Mouse (Mus musculus): Measurements from ENCODE around the gene Lgals2. TPM values are rescaled to one million over a fixed set of nuclear protein-coding genes. Genes with fewer than 3 reads are reported as not detected.

Lgals2 gene
- polyA plus RNA-seq, 1 experiment from 2014 or later = 9.5 TPM

- H3K4me3 ChIP-seq = no peak overlapping the region
- H3K4me2 ChIP-seq = no peak overlapping the region
- H3K9ac ChIP-seq = no peak overlapping the region
- no peaks in the 10 kb centered on the region for H3K9me3 ChIP-seq (replicated peaks)
- WGBS (ENCODE audit: insufficient replicate concordance) = 73% methylated on average over 1 of the region's 1 CpGs
- no peak for ATAC-seq
- H3K27me3 ChIP-seq (replicated peaks) = peaks cover 33% of the 10 kb centered on the region
- peaks cover 47% of the 10 kb centered on the region for H3K4me1 ChIP-seq
- no peak overlapping the region for H3K27ac ChIP-seq
- H3K36me3 ChIP-seq = no peaks in the 10 kb centered on the region
Measured at GRCm38 (mm10) chr15:78829636-78830035, 25.7 kb downstream of the Lgals2 start.

- WGBS (ENCODE audit: insufficient replicate concordance) = 30% methylated on average over 5 of the region's 5 CpGs
- H3K4me3 ChIP-seq = no peak overlapping the region
- no peak overlapping the region for H3K9ac ChIP-seq
- H3K9me3 ChIP-seq (replicated peaks) = no peaks in the 10 kb centered on the region
- no peak overlapping the region for H3K4me2 ChIP-seq
- no peak for ATAC-seq
- no peak overlapping the region for H3K27ac ChIP-seq
- peaks cover 34% of the 10 kb centered on the region; the same call in 1 of the 2 replicates for H3K4me1 ChIP-seq
- peaks cover 33% of the 10 kb centered on the region for H3K27me3 ChIP-seq (replicated peaks)
- H3K36me3 ChIP-seq = no peaks in the 10 kb centered on the region
Measured at GRCm38 (mm10) chr15:78828315-78828714, 27.0 kb downstream of the Lgals2 start.

- no peak overlapping the region for H3K9ac ChIP-seq
- no peaks in the 10 kb centered on the region for H3K36me3 ChIP-seq
- no peak overlapping the region for H3K27ac ChIP-seq
- peaks cover 28% of the 10 kb centered on the region for H3K27me3 ChIP-seq (replicated peaks)
- ATAC-seq = peak; percentile 48
- no peak overlapping the region for H3K4me3 ChIP-seq
- 19% methylated on average over 28 of the region's 28 CpGs for WGBS (ENCODE audit: insufficient replicate concordance)
- peaks cover 17% of the 10 kb centered on the region; the same call in 1 of the 2 replicates for H3K4me1 ChIP-seq
- H3K4me2 ChIP-seq = no peak overlapping the region
- H3K9me3 ChIP-seq (replicated peaks) = no peaks in the 10 kb centered on the region
Measured at GRCm38 (mm10) chr15:78826213-78827204, 28.8 kb downstream of the Lgals2 start.

- H3K36me3 ChIP-seq = no peaks in the 10 kb centered on the region
- H3K9ac ChIP-seq = no peak overlapping the region
- H3K9me3 ChIP-seq (replicated peaks) = no peaks in the 10 kb centered on the region
- peaks cover 11% of the 10 kb centered on the region for H3K4me1 ChIP-seq
- no peak overlapping the region for H3K4me3 ChIP-seq
- ATAC-seq = no peak
- H3K27me3 ChIP-seq (replicated peaks) = peaks cover 9% of the 10 kb centered on the region; the same call in 1 of the 2 replicates
- no peak overlapping the region; the same call in 1 of the 2 replicates for H3K27ac ChIP-seq
- WGBS (ENCODE audit: insufficient replicate concordance) = 31% methylated on average over 6 of the region's 6 CpGs
- no peak overlapping the region for H3K4me2 ChIP-seq
Measured at GRCm38 (mm10) chr15:78816074-78816391, 39.3 kb downstream of the Lgals2 start.

- ATAC-seq = no peak
- peaks cover 11% of the 10 kb centered on the region for H3K4me1 ChIP-seq
- H3K27me3 ChIP-seq (replicated peaks) = peaks cover 4% of the 10 kb centered on the region; the same call in 1 of the 2 replicates
- no peaks in the 10 kb centered on the region for H3K36me3 ChIP-seq
- WGBS (ENCODE audit: insufficient replicate concordance) = 25% methylated on average over 11 of the region's 11 CpGs
- H3K9ac ChIP-seq = no peak overlapping the region
- H3K4me3 ChIP-seq = no peak overlapping the region
- no peaks in the 10 kb centered on the region for H3K9me3 ChIP-seq (replicated peaks)
- H3K4me2 ChIP-seq = peak overlapping the region; percentile 29; the same call in 1 of the 2 replicates
- peak overlapping the region; percentile 6; the same call in 1 of the 2 replicates for H3K27ac ChIP-seq
Measured at GRCm38 (mm10) chr15:78815314-78816073, 39.8 kb downstream of the Lgals2 start.

GRCm38 (mm10) chr15:78813603-78814002 is 41.7 kb downstream of the Lgals2 start:
- no peak overlapping the region for H3K27ac ChIP-seq
- H3K27me3 ChIP-seq (replicated peaks) = peaks cover 7% of the 10 kb centered on the region; the same call in 1 of the 2 replicates
- peaks cover 11% of the 10 kb centered on the region for H3K4me1 ChIP-seq
- no peak overlapping the region for H3K4me3 ChIP-seq
- no peak overlapping the region for H3K9ac ChIP-seq
- ATAC-seq = no peak
- 71% methylated on average over 4 of the region's 4 CpGs for WGBS (ENCODE audit: insufficient replicate concordance)
- no peak overlapping the region for H3K4me2 ChIP-seq
- no peaks in the 10 kb centered on the region for H3K9me3 ChIP-seq (replicated peaks)
- no peaks in the 10 kb centered on the region for H3K36me3 ChIP-seq

GRCm38 (mm10) chr15:78810146-78810545 is 45.2 kb downstream of the Lgals2 start:
- Histone ChIP-seq H3K4me1 (peaks cover 3% of the 10 kb centered on the region), H3K4me3 (no peak overlapping the region), H3K4me2 (no peak overlapping the region), H3K27me3 (replicated peaks) (peaks cover 39% of the 10 kb centered on the region), H3K27ac (no peak overlapping the region), H3K9me3 (replicated peaks) (no peaks in the 10 kb centered on the region), H3K36me3 (no peaks in the 10 kb centered on the region), H3K9ac (no peak overlapping the region)
- no peak for ATAC-seq
- WGBS (ENCODE audit: insufficient replicate concordance) = 56% methylated on average over 9 of the region's 9 CpGs

- peaks cover 43% of the 10 kb centered on the region for H3K27me3 ChIP-seq (replicated peaks)
- no peak overlapping the region for H3K4me2 ChIP-seq
- H3K4me1 ChIP-seq = no peaks in the 10 kb centered on the region
- ATAC-seq = no peak
- H3K9me3 ChIP-seq (replicated peaks) = no peaks in the 10 kb centered on the region
- no peak overlapping the region for H3K27ac ChIP-seq
- 56% methylated on average over 9 of the region's 9 CpGs for WGBS (ENCODE audit: insufficient replicate concordance)
- no peaks in the 10 kb centered on the region for H3K36me3 ChIP-seq
- no peak overlapping the region for H3K4me3 ChIP-seq
- H3K9ac ChIP-seq = no peak overlapping the region
Measured at GRCm38 (mm10) chr15:78809739-78810138, 45.6 kb downstream of the Lgals2 start.

GRCm38 (mm10) chr15:78808980-78809379 is 46.3 kb downstream of the Lgals2 start:
- H3K9ac ChIP-seq = no peak overlapping the region
- H3K27ac ChIP-seq = no peak overlapping the region
- H3K9me3 ChIP-seq (replicated peaks) = no peaks in the 10 kb centered on the region
- no peak for ATAC-seq
- no peak overlapping the region for H3K4me3 ChIP-seq
- WGBS (ENCODE audit: insufficient replicate concordance) = 71% methylated on average over 2 of the region's 2 CpGs
- H3K4me2 ChIP-seq = no peak overlapping the region
- peaks cover 7% of the 10 kb centered on the region for H3K4me1 ChIP-seq
- H3K36me3 ChIP-seq = no peaks in the 10 kb centered on the region
- H3K27me3 ChIP-seq (replicated peaks) = peaks cover 51% of the 10 kb centered on the region

- Histone ChIP-seq H3K9me3 (replicated peaks) (no peaks in the 10 kb centered on the region), H3K27ac (no peak overlapping the region), H3K9ac (no peak overlapping the region), H3K4me1 (peaks cover 23% of the 10 kb centered on the region), H3K4me3 (no peak overlapping the region), H3K4me2 (no peak overlapping the region), H3K27me3 (replicated peaks) (peaks cover 69% of the 10 kb centered on the region), H3K36me3 (no peaks in the 10 kb centered on the region)
- no peak for ATAC-seq
- 50% methylated on average over 3 of the region's 3 CpGs for WGBS (ENCODE audit: insufficient replicate concordance)
Measured at GRCm38 (mm10) chr15:78807141-78807540, 48.2 kb downstream of the Lgals2 start.

GRCm38 (mm10) chr15:78806614-78807013 is 48.7 kb downstream of the Lgals2 start:
- H3K9ac ChIP-seq = no peak overlapping the region
- 37% methylated on average over 2 of the region's 2 CpGs for WGBS (ENCODE audit: insufficient replicate concordance)
- no peaks in the 10 kb centered on the region for H3K36me3 ChIP-seq
- ATAC-seq = no peak
- no peak overlapping the region for H3K4me3 ChIP-seq
- H3K9me3 ChIP-seq (replicated peaks) = no peaks in the 10 kb centered on the region
- H3K27ac ChIP-seq = no peak overlapping the region
- peaks cover 28% of the 10 kb centered on the region for H3K4me1 ChIP-seq
- peaks cover 74% of the 10 kb centered on the region for H3K27me3 ChIP-seq (replicated peaks)
- H3K4me2 ChIP-seq = no peak overlapping the region

GRCm38 (mm10) chr15:78805351-78805750 is 50.0 kb downstream of the Lgals2 start:
- no peak for ATAC-seq
- WGBS (ENCODE audit: insufficient replicate concordance) = 59% methylated on average over 2 of the region's 2 CpGs
- Histone ChIP-seq H3K9ac (no peak overlapping the region), H3K4me1 (peaks cover 28% of the 10 kb centered on the region), H3K36me3 (no peaks in the 10 kb centered on the region), H3K9me3 (replicated peaks) (no peaks in the 10 kb centered on the region), H3K27me3 (replicated peaks) (peaks cover 87% of the 10 kb centered on the region), H3K27ac (no peak overlapping the region), H3K4me3 (no peak overlapping the region), H3K4me2 (no peak overlapping the region)
